Mouse (Mus musculus) bone marrow, adult 2 months (tissue): ENCODE measurements around the gene Jazf1.

Experiments used
- CTCF ChIP-seq: fragments of 200-500 bp; IDR thresholded peaks from 2 replicates; pipeline ENCODE4 v1.5.1; 2011; ENCODE audit warnings: low read length, control low read depth; ENCODE audit not compliant: control insufficient read depth, insufficient read depth
- POLR2A ChIP-seq: fragments of 200-500 bp; IDR thresholded peaks from 2 replicates; pipeline ENCODE4 v1.6.1; 2011; ENCODE audit warnings: low read depth, mild to moderate bottlenecking, control low read depth, low read length, borderline replicate concordance; ENCODE audit not compliant: control insufficient read depth

DNA sequence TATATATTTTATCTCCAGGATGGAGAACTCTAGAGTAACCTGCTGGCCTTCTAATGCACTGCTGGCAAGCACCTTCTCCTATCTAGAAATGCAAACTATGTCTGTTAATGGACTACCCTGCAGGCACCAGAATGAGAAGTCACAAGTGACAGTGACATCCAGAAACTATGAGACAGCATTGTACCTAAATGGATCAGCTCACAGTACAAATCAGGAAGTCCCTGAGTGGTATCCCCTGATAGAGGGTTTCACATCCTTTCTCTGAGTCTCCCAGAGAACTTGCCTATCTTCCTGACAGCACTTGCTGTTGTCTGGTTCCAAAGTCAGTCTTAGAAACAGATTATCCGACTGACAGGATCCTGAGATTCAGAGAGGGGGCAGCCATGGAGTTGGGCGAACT lies 22.9 kb downstream of the Jazf1 start:
- TF ChIP-seq CTCF = no peak
- TF ChIP-seq POLR2A = no peak
